In the genomic region with DNA sequence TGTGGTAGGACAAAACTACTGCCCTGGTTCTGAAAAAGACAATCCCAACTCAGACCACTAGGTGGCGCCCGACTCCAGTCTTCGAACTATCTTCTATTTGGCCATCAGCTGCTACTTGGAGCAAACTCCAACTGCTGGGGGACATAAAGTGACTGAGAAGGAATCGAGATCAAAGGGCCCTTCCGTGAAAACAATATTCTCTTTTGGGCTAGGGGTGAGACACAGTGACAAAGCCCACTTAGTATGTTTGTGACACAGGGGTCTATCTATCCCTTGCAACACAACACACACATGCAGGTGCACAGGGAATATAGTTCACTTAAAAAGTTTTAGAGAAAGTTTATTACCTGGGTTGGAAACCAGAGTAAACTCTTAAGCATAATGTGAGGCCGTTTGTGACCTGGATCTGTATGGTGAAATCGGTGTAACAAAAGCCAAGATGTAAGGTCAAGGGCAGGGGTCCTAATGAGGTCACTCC, we compare ENCODE assay signal across 9 mouse cellular contexts. TPM values are rescaled to one million over a fixed set of nuclear protein-coding genes. Genes with fewer than 3 reads are reported as not detected.
A peak's percentile ranks its signal among the peaks of the same experiment; 100 is the strongest.
DNase-seq lines count a peak whose midpoint lies in the region; ATAC-seq lines count a peak whose summit lies in the region.
"Had no signal": no experiment of that assay in that cellular context is flagged by ENCODE, and none has a peak within 500 bp of the region (broad histone marks: within the 10 kb centered on the region; RNA-seq: fewer than 3 reads in every experiment).

No protein-coding gene starts in this region.

- 11% methylated on average over 7 of the region's 7 CpGs for WGBS in forebrain, embryonic 15.5 days
- 12% methylated on average over 7 of the region's 7 CpGs for WGBS in hindbrain, embryonic 13.5 days

- DNase-seq in Muller cell, postnatal 12 days (ENCODE audit: inconsistent ontology term): peak; percentile 46
- DNase-seq in cerebellum, adult 11 months: peak; percentile 69
- DNase-seq in layer of hippocampus, adult 9-11 months: peak; percentile 72
- DNase-seq in lung, postnatal 14 days: peak; percentile 86
- DNase-seq in retina, postnatal 1 day: peak; percentile 81
- DNase-seq in thymus, postnatal 36 days: peak; percentile 57 to 70

- peak; percentile 75 for ATAC-seq in forebrain, embryonic 15.5 days (replicated peaks)
- peak; percentile 43 for ATAC-seq in hindbrain, embryonic 13.5 days (ENCODE audit: low FRiP score)

- no peak overlapping the region for H3K9ac ChIP-seq in forebrain, embryonic 15.5 days (replicated peaks)
- no peak overlapping the region for H3K9ac ChIP-seq in hindbrain, embryonic 13.5 days
- H3K9ac ChIP-seq: limb, embryonic 15.5 days had no signal

- H3K4me3 ChIP-seq in forebrain, embryonic 15.5 days: no peak overlapping the region
- H3K4me3 ChIP-seq in hindbrain, embryonic 13.5 days: no peak overlapping the region
- H3K4me3 ChIP-seq: limb, embryonic 15.5 days had no signal

- no peaks in the 10 kb centered on the region for H3K36me3 ChIP-seq in forebrain, embryonic 15.5 days
- no peaks in the 10 kb centered on the region for H3K36me3 ChIP-seq in hindbrain, embryonic 13.5 days
- H3K36me3 ChIP-seq: limb, embryonic 15.5 days had no signal

- H3K4me2 ChIP-seq in forebrain, embryonic 15.5 days (replicated peaks): no peak overlapping the region
- H3K4me2 ChIP-seq in hindbrain, embryonic 13.5 days: no peak overlapping the region
- H3K4me2 ChIP-seq: limb, embryonic 15.5 days had no signal

- no peaks in the 10 kb centered on the region for H3K9me3 ChIP-seq in forebrain, embryonic 15.5 days
- no peaks in the 10 kb centered on the region for H3K9me3 ChIP-seq in hindbrain, embryonic 13.5 days
- H3K9me3 ChIP-seq: limb, embryonic 15.5 days had no signal

- H3K4me1 ChIP-seq in forebrain, embryonic 15.5 days: no peaks in the 10 kb centered on the region
- no peaks in the 10 kb centered on the region for H3K4me1 ChIP-seq in hindbrain, embryonic 13.5 days (replicated peaks)
- H3K4me1 ChIP-seq: limb, embryonic 15.5 days had no signal

- H3K27me3 ChIP-seq in forebrain, embryonic 15.5 days: peaks cover 4% of the 10 kb centered on the region; the same call in 1 of the 2 replicates
- H3K27me3 ChIP-seq in hindbrain, embryonic 13.5 days: no peaks in the 10 kb centered on the region

- H3K27ac ChIP-seq in forebrain, embryonic 15.5 days (replicated peaks): no peak overlapping the region
- no peak overlapping the region for H3K27ac ChIP-seq in hindbrain, embryonic 13.5 days
- H3K27ac ChIP-seq: limb, embryonic 15.5 days had no signal

RNA-seq across cellular contexts. Expression of gene Rtcb, which starts 10.6 kb away (rescaled TPM):
- polyA plus RNA-seq in forebrain, embryonic 15.5 days (2015; fragmentation: Nextera tagmentation; extraction: Ambion mirVana): 191 and 196 TPM in 2 replicates
- 182 and 186 TPM in 2 replicates for polyA plus RNA-seq in hindbrain, embryonic 13.5 days (2015; fragmentation: Nextera tagmentation; extraction: Ambion mirVana)

RNA-seq across cellular contexts. Expression of gene Ascl4, which starts 40.7 kb away (rescaled TPM):
- 0.38 and 0.41 TPM in 2 replicates for polyA plus RNA-seq in forebrain, embryonic 15.5 days (2015; fragmentation: Nextera tagmentation; extraction: Ambion mirVana)
- 0.13 and 0.47 TPM in 2 replicates for polyA plus RNA-seq in hindbrain, embryonic 13.5 days (2015; fragmentation: Nextera tagmentation; extraction: Ambion mirVana)

RNA-seq across cellular contexts. Expression of gene Bpifc, which starts 43.5 kb away (rescaled TPM):
- not detected in 2 replicates for polyA plus RNA-seq in forebrain, embryonic 15.5 days (2015; fragmentation: Nextera tagmentation; extraction: Ambion mirVana)
- not detected in 2 replicates for polyA plus RNA-seq in hindbrain, embryonic 13.5 days (2015; fragmentation: Nextera tagmentation; extraction: Ambion mirVana)

RNA-seq across cellular contexts. Expression of gene Prdm4, which starts 51.3 kb away (rescaled TPM):
- polyA plus RNA-seq in forebrain, embryonic 15.5 days (2015; fragmentation: Nextera tagmentation; extraction: Ambion mirVana): 20.5 and 21.8 TPM in 2 replicates
- polyA plus RNA-seq in hindbrain, embryonic 13.5 days (2015; fragmentation: Nextera tagmentation; extraction: Ambion mirVana): 20.1 and 23.6 TPM in 2 replicates

RNA-seq across cellular contexts. Expression of gene Fbxo7, which starts 53.6 kb away (rescaled TPM):
- polyA plus RNA-seq in forebrain, embryonic 15.5 days (2015; fragmentation: Nextera tagmentation; extraction: Ambion mirVana): 15.0 and 15.4 TPM in 2 replicates
- polyA plus RNA-seq in hindbrain, embryonic 13.5 days (2015; fragmentation: Nextera tagmentation; extraction: Ambion mirVana): 17.0 and 21.6 TPM in 2 replicates
